Mouse (Mus musculus) intestine, embryonic 16.5 days (tissue): ENCODE measurements around the gene Unc45a. TPM values are rescaled to one million over a fixed set of nuclear protein-coding genes. Genes with fewer than 3 reads are reported as not detected.

ENCODE experiments used
- ATAC-seq: fragments of 200-750 bp; cut with Nextera tagmentation; 2 replicates; pipeline ENCODE4 v1.8.0; 2017; ENCODE audit warnings: moderate TSS enrichment, moderate library complexity
- H3K27ac ChIP-seq: fragments of 300-500 bp; sonication (generic); 2 replicates; pipeline ENCODE4 v1.5.1; 2014; ENCODE audit warnings: mild to moderate bottlenecking, low read length
- H3K27me3 ChIP-seq: fragments of 300-500 bp; sonication (generic); replicated peaks from 2 replicates; pipeline ENCODE4 v1.6.1; 2014; ENCODE audit warnings: low read length, control low read depth, mixed read lengths; ENCODE audit not compliant: control insufficient read depth, insufficient read depth
- H3K36me3 ChIP-seq: fragments of 300-500 bp; sonication (generic); 2 replicates; pipeline ENCODE4 v1.6.1; 2014; ENCODE audit warnings: low read length, control low read depth; ENCODE audit not compliant: control insufficient read depth, insufficient read depth
- H3K4me1 ChIP-seq: fragments of 300-500 bp; sonication (generic); 2 replicates; pipeline ENCODE4 v1.6.1; 2014; ENCODE audit warnings: low read length, control low read depth, mixed read lengths; ENCODE audit not compliant: control insufficient read depth, insufficient read depth
- H3K4me2 ChIP-seq: fragments of 300-500 bp; sonication (generic); 2 replicates; pipeline ENCODE4 v1.6.1; 2014; ENCODE audit warnings: low read depth, low read length, control low read depth
- H3K4me3 ChIP-seq: fragments of 300-500 bp; sonication (generic); 2 replicates; pipeline ENCODE4 v1.5.1; 2014; ENCODE audit warnings: mild to moderate bottlenecking, low read length
- H3K9ac ChIP-seq: fragments of 300-500 bp; sonication (generic); 2 replicates; pipeline ENCODE4 v1.6.1; 2014; ENCODE audit warnings: low read depth, low read length
- H3K9me3 ChIP-seq: fragments of 300-500 bp; sonication (generic); 2 replicates; pipeline ENCODE4 v1.6.1; 2016; ENCODE audit warnings: low read length, control low read depth; ENCODE audit not compliant: control insufficient read depth
- WGBS: fragments of 180-500 bp; shearing (Covaris S2); extraction: QIAGEN DNeasy Blood & Tissue Kit; methylation state at CpG from one replicate; pipeline ENCODE4 v1.1.7; 2014; 5-methylcytosine and 5-hydroxymethylcytosine counted together
- polyA plus RNA-seq: library from polyadenylated mRNA; unstranded; fragments of >200 nt; fragmentation: Nextera tagmentation; extraction: Ambion mirVana; gene quantifications from 2 replicates; pipeline ENCODE4 v1.2.1, GENCODE M21; 2015

The Unc45a gene
- polyA plus RNA-seq, 1 experiment from 2014 or later = 35.0 TPM

DNA sequence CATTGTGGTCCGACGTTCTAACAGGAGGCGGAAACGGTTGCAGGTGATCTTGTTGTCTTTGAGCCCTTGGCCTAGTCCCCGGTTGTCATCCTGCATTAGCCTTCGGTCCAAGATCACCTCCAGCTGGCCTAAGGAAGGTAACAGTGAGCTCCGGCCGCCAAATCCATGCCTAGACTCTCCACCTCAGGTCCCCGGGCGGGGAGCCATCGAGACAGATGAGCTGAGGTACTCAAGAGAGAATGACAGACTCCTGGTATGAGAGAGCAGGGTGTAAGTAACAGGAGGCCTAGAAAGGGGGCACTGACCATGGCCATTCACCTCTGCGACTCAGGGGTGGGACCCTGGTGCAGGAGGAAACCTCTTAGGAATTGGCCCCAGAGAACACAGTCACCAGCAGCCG is 15.5 kb upstream of the Unc45a start:
- no peak overlapping the region for H3K9ac ChIP-seq
- H3K9me3 ChIP-seq = no peaks in the 10 kb centered on the region
- no peak for ATAC-seq
- no peak overlapping the region for H3K4me3 ChIP-seq
- no peak overlapping the region for H3K27ac ChIP-seq
- WGBS = 88% methylated on average over 13 of the region's 13 CpGs
- H3K27me3 ChIP-seq = no peaks in the 10 kb centered on the region
- H3K4me1 ChIP-seq = no peaks in the 10 kb centered on the region
- peaks cover 10% of the 10 kb centered on the region; the same call in 1 of the 2 replicates for H3K36me3 ChIP-seq
- no peak overlapping the region for H3K4me2 ChIP-seq

GRCm38 (mm10) chr7:80352920-80353319 is 12.1 kb upstream of the Unc45a start:
- Histone ChIP-seq H3K27ac (no peak overlapping the region), H3K4me1 (peaks cover 3% of the 10 kb centered on the region; the same call in 1 of the 2 replicates), H3K4me2 (no peak overlapping the region), H3K9me3 (no peaks in the 10 kb centered on the region), H3K36me3 (0 out of 2 replicates have a peak, but pooled peaks cover 4% of the 10 kb centered on the region), H3K27me3 (no peaks in the 10 kb centered on the region), H3K4me3 (no peak overlapping the region), H3K9ac (no peak overlapping the region)
- WGBS = 93% methylated on average over 8 of the region's 8 CpGs
- ATAC-seq = no peak

DNA sequence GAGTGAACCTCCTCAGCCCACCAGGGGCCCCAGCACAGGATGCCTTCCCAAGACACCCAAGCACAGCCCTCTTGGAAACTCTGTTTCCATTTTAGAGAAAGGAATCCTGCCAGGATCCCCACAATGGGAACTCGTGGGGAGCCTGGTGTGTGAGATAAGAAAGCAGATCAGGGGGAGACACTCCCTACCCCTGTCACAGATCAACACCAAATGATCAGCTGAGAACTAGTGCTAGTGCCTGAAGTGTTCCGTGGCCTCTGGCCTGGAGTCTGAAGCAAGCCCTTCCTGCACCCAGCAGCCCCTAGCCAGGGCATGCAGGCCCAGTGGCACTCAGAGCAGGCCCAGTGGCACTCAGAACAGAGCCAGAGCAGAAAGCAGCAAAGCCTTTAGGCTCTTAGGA is 10.0 kb upstream of the Unc45a start:
- ATAC-seq = no peak
- Histone ChIP-seq H3K4me2 (no peak overlapping the region), H3K9ac (no peak overlapping the region), H3K27me3 (no peaks in the 10 kb centered on the region), H3K36me3 (0 out of 2 replicates have a peak, but pooled peaks cover 3% of the 10 kb centered on the region), H3K4me1 (peaks cover 3% of the 10 kb centered on the region; the same call in 1 of the 2 replicates), H3K4me3 (no peak overlapping the region), H3K27ac (no peak overlapping the region), H3K9me3 (no peaks in the 10 kb centered on the region)
- WGBS = 78% methylated on average over 2 of the region's 2 CpGs

- 49% methylated on average over 13 of the region's 13 CpGs for whole genome bisulfite sequencing
- Histone ChIP-seq H3K9me3 (no peaks in the 10 kb centered on the region), H3K4me1 (peaks cover 9% of the 10 kb centered on the region; the same call in 1 of the 2 replicates), H3K27me3 (no peaks in the 10 kb centered on the region), H3K9ac (no peak overlapping the region), H3K27ac (peak overlapping the region; percentile 68), H3K36me3 (0 out of 2 replicates have a peak, but pooled peaks cover 2% of the 10 kb centered on the region), H3K4me2 (no peak overlapping the region), H3K4me3 (no peak overlapping the region)
- ATAC-seq = peak; percentile 58
These were observed 7.1 kb upstream of the Unc45a start for GRCm38 (mm10) chr7:80347670-80348586.

GRCm38 (mm10) chr7:80346830-80347229 is 6.0 kb upstream of the Unc45a start:
- Histone ChIP-seq H3K4me1 (peaks cover 13% of the 10 kb centered on the region; the same call in 1 of the 2 replicates), H3K9ac (no peak overlapping the region), H3K27ac (peak overlapping the region; percentile 68; the same call in 1 of the 2 replicates), H3K9me3 (no peaks in the 10 kb centered on the region), H3K27me3 (no peaks in the 10 kb centered on the region), H3K36me3 (0 out of 2 replicates have a peak, but pooled peaks cover 2% of the 10 kb centered on the region), H3K4me3 (no peak overlapping the region), H3K4me2 (no peak overlapping the region)
- 80% methylated on average over 5 of the region's 5 CpGs for WGBS
- ATAC-seq = no peak

DNA sequence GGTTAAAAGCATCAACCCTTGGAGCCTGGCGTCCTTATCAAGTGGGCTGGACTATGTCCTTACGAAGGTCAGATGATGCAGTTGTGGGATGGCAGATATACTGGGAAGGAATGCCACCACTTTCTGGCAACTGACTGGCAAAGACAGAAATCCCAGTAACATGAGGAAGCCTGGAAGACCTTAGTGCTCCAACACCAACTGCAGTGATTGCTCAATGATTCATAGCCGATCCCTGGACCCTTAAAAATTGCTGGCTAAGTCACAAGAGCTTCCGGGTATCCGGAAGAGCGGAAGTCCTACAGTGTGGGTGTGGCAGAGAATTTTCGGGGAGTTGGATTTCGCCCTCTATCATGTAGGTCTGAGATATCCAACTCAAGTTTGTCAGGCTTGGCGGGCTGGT is 5.4 kb upstream of the Unc45a start:
- peaks cover 14% of the 10 kb centered on the region; the same call in 1 of the 2 replicates for H3K4me1 ChIP-seq
- H3K27ac ChIP-seq = no peak overlapping the region
- H3K36me3 ChIP-seq = 0 out of 2 replicates have a peak, but pooled peaks cover 2% of the 10 kb centered on the region
- ATAC-seq = no peak
- no peak overlapping the region for H3K9ac ChIP-seq
- H3K9me3 ChIP-seq = no peaks in the 10 kb centered on the region
- H3K27me3 ChIP-seq = no peaks in the 10 kb centered on the region
- WGBS = 95% methylated on average over 9 of the region's 9 CpGs
- H3K4me2 ChIP-seq = no peak overlapping the region
- no peak overlapping the region for H3K4me3 ChIP-seq

GRCm38 (mm10) chr7:80343270-80344018 is 2.6 kb upstream of the Unc45a start:
- Histone ChIP-seq H3K27ac (peak overlapping the region; percentile 45; the same call in 1 of the 2 replicates), H3K9ac (peak overlapping the region; percentile 89), H3K4me2 (peak overlapping the region; percentile 88), H3K27me3 (no peaks in the 10 kb centered on the region), H3K4me1 (peaks cover 21% of the 10 kb centered on the region), H3K9me3 (no peaks in the 10 kb centered on the region), H3K36me3 (0 out of 2 replicates have a peak, but pooled peaks cover 2% of the 10 kb centered on the region), H3K4me3 (peak overlapping the region; percentile 65)
- ATAC-seq = peak; percentile 4; the same call in 1 of the 2 replicates
- 25% methylated on average over 19 of the region's 19 CpGs for WGBS

- Histone ChIP-seq H3K4me2 (peak within 1 kb of the TSS; percentile 88), H3K9me3 (no peaks in the 10 kb centered on the region), H3K9ac (peak within 1 kb of the TSS; percentile 89), H3K27me3 (no peaks in the 10 kb centered on the region), H3K36me3 (0 out of 2 replicates have a peak, but pooled peaks cover 2% of the 10 kb centered on the region), H3K4me3 (peak within 1 kb of the TSS; percentile 65), H3K27ac (peak within 1 kb of the TSS; percentile 45; the same call in 1 of the 2 replicates), H3K4me1 (peaks cover 25% of the 10 kb centered on the region)
- ATAC-seq = peak; percentile 19
- WGBS = under 1% methylated on average over 25 of the region's 25 CpGs
These were observed 2.1 kb upstream of the Unc45a start, which contains the start of gene Hddc3 for GRCm38 (mm10) chr7:80342858-80343257. Gene Hddc3, plus strand, starts transcription at chr7:80343104.

GRCm38 (mm10) chr7:80341793-80342192 is 988 bp upstream of the Unc45a start:
- Histone ChIP-seq H3K27me3 (no peaks in the 10 kb centered on the region), H3K4me1 (peaks cover 26% of the 10 kb centered on the region), H3K9me3 (no peaks in the 10 kb centered on the region), H3K27ac (no peak overlapping the region), H3K9ac (no peak overlapping the region), H3K4me2 (no peak overlapping the region), H3K36me3 (0 out of 2 replicates have a peak, but pooled peaks cover 3% of the 10 kb centered on the region), H3K4me3 (no peak overlapping the region)
- WGBS = 77% methylated on average over 7 of the region's 7 CpGs
- no peak for ATAC-seq
